In genomic region chr17:56183658-56184103, GRCm38 (mm10) we compare ENCODE assay signal across 8 mouse cellular contexts. TPM values are rescaled to one million over a fixed set of nuclear protein-coding genes. Genes with fewer than 3 reads are reported as not detected.
DNase-seq lines count a peak whose midpoint lies in the region; ATAC-seq lines count a peak whose summit lies in the region.

TSS of gene Mydgf (minus strand) at chr17:56183920.

- peak; percentile 95 for ATAC-seq in megakaryocyte progenitor cell, adult 5-6 weeks (replicated peaks; ENCODE audit: poor library complexity)

- DNase-seq in adipocyte (ENCODE audit: low spot score), result peak; percentile 96
- peak; percentile 98 for DNase-seq in embryo, embryonic 10 days (ENCODE audit: low spot score)
- DNase-seq in gastrocnemius, postnatal 10 days, result peak; percentile 98
- peak; percentile 97 for DNase-seq in induced T-regulatory cell, adult 2 months (ENCODE audit: low read depth)
- DNase-seq in left cerebral cortex, adult 9 months (ENCODE audit: low spot score in 2 of 2), result peak; percentile 87 to 95
- DNase-seq in right cerebral cortex, postnatal 14 days, result peak; percentile 97
- DNase-seq in urinary bladder, postnatal 36 days (ENCODE audit: low spot score in 2 of 2), result peak; percentile 91 to 96

RNA-seq across cellular contexts. Expression of gene Mydgf, which starts in this region (rescaled TPM):
- total RNA-seq in gastrocnemius, postnatal 10 days (2021), result 10 to 100 TPM; 28.8 to 36.5 TPM
- 55.1 and 56.1 TPM in 2 replicates for total RNA-seq in megakaryocyte progenitor cell, adult 5-6 weeks (2015)
- total RNA-seq in megakaryocyte progenitor cell, adult 5-6 weeks (2017), result 50.4 and 57.1 TPM in 2 replicates

Comparison
In these comparisons a context has a peak if more than half of its experiments do, and no peak if none do; other contexts are left out.
1. Peak in every context shown above with its lines: DNase-seq and ATAC-seq.